Mouse (Mus musculus) left cerebral cortex, adult 8-10 months (tissue): ENCODE results near the gene Paf1. TPM values are rescaled to one million over a fixed set of nuclear protein-coding genes. Genes with fewer than 3 reads are reported as not detected.
A peak's percentile ranks its signal among the peaks of the same experiment; 100 is the strongest.

Experiments used
- DNase-seq, 2 experiments: peaks; one replicate each; pipeline ENCODE4 v3.0.0; 2022; ENCODE audit warnings: low spot score in 2 of 2
- total RNA-seq, 4 experiments: library from RNA; stranded (reverse); gene quantifications; 2 replicates each; pipeline ENCODE4 v1.2.4; 2022

Paf1 gene
- total RNA-seq, 4 experiments from 2014 or later, result 51.1 to 77.7 (median 63.9) TPM

GRCm38 (mm10) chr7:28370977-28371513 lies 21.7 kb upstream of the Paf1 start:
- no peak for DNase-seq

- peak in 1 of 2 experiments; percentile 30 for DNase-seq
Observed at GRCm38 (mm10) chr7:28371514-28371989, 21.2 kb upstream of the Paf1 start.

GRCm38 (mm10) chr7:28372251-28373108 lies 20.3 kb upstream of the Paf1 start, which contains the start of gene Plekhg2:
Gene Plekhg2, minus strand, starts transcription at chr7:28372599.
- DNase-seq, result peak; percentile 93 to 98

- DNase-seq, result peak; percentile 53 to 64
Observed at GRCm38 (mm10) chr7:28373131-28373581, 19.6 kb upstream of the Paf1 start.

- no peak for DNase-seq
Observed at GRCm38 (mm10) chr7:28373891-28374495, 18.8 kb upstream of the Paf1 start.

DNA sequence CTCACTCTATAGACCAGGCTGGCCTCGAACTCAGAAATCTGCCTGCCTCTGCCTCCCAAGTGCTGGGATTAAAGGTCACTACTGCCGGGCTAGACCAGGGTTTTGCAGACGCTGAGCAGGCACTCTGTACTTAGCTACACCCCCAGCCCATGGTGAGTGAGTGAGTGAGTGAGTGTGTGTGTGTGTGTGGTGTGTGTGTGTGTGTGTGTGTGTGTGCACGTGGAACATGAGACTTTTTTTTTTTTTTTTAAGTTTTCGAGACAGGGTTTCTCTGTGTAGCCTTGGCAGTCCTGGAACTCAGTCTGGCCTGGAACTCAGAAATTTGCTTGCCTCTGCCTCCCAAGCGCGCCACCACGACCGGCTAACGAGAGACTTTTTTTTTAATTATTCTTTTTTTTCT lies 18.1 kb upstream of the Paf1 start:
- no peak for DNase-seq

- peak in 1 of 2 experiments; percentile 71 for DNase-seq
Observed at GRCm38 (mm10) chr7:28375176-28375921, 17.4 kb upstream of the Paf1 start.

- no peak for DNase-seq
Observed at GRCm38 (mm10) chr7:28376011-28376771, 16.6 kb upstream of the Paf1 start.

DNA sequence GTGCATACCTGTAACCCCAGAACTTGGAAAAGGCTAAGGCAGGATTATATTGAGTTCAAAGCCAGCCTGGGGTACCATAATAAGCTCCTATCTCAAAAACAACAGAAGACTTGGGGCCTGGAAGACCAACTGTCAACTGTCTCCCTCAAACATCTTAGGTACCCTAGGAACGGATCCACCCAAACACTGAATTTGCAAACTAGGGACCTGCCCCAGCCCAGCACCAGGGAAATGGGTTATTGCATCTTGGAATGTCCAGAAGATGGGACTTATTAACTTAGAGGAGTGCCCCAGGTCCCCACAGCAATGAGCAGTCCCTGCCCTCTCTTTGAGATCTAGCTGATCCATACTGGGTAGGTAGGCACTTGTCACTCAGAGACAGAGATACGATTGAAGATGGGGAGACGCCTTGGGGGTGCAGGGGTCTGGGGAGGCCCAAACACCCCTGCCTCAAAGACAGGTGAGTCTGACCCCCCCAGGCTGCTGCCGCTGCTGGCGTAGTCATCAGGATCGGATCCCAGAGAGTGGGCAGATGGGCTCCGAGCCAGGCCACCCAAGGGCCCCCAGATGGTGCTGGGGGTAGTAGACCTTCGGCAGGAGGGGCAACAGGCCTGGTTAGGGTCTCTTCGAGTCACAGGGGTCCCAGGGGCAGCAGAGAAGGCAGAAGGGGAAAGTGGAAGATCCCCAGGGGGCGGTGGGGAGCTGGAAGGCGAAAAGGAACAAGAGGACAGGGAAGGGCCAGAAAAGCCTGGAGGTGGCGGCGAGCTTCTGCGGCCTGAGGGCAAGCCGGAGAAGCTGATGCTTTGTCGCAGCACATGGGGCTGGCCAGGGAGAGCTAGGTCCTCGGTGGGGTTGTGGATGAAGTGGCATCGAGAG lies 15.3 kb upstream of the Paf1 start:
- DNase-seq, result no peak

DNA sequence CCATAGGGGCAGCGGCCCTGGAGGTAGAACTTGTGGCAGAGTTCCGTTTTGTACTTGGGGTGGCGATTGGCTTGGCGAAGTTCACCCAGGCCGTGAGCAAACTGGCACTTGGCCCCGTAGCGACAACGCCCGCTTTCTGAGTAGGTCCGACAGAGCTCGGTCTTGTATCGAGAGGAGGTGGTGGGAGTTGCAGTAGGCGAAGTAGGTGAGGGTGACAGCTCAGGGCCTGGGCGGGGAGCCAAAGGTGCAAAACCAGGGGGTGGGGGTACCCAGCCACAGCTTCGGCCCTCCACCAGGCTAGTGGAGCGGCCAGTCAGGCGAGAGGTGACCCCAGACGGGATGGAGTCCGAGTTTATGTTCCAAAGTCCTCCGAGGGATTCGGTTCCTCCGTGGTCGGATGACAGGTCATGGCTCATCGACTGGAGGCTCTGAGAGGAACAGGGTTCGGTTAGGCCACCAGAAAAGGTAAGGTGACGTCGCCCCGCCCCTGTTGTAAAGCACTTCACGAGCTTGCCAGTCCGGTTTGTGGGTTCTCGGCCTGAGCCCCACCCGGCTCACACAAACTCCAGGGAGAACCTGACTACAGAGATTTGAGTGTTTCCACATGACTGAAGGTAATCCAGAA lies 14.6 kb upstream of the Paf1 start:
- no peak for DNase-seq

DNA sequence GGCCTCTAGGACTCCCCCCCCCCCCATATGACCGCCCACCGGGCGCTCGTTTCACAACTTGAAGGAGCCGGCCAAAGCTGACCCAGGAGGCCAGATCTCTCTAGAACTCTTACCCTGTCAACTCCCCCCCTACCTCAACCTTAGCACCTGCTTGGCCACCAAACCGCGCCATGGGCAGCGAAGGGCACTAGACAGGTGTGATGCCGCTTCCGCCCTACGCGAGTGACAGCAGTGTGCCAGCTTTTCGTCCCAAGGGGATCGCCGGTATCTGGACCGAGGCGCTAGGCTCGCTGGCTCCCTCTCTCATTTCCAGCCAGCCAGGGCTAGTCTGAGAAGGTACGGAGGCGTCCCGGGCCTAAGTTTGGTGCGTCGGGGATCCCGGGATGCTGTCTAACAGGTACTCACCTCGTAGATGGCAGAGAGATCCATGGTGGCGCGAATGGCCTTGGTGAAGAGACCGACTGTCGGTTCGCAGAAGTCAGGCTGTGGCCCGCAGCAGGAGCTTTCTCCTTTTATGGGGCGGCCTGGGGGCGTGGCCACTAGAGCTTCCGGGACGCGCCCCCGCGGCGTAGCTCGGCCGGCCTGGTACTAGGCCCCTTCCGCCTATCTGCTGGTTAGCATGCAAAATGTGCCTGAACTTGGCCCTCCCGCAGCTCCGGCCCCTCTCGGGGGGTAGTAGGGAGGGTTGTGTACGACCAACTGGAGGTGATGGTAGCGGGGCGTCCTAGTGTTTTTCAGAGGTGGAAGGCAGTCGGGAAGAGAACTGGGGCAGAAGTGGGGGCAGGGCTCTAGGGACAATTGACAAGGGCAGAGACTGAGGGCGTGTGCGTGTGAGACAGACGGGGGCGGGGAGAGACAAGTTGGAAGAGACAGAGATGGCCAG lies 13.7 kb upstream of the Paf1 start:
- DNase-seq, result peak; percentile 69 to 77

GRCm38 (mm10) chr7:28380237-28381016 lies 12.3 kb upstream of the Paf1 start, which contains the start of gene Zfp36:
Gene Zfp36, minus strand, starts transcription at chr7:28380253.
- no peak for DNase-seq

GRCm38 (mm10) chr7:28381017-28381790 lies 11.5 kb upstream of the Paf1 start:
- DNase-seq, result no peak

- DNase-seq, result no peak
Observed at GRCm38 (mm10) chr7:28381938-28382337, 10.8 kb upstream of the Paf1 start.

DNA sequence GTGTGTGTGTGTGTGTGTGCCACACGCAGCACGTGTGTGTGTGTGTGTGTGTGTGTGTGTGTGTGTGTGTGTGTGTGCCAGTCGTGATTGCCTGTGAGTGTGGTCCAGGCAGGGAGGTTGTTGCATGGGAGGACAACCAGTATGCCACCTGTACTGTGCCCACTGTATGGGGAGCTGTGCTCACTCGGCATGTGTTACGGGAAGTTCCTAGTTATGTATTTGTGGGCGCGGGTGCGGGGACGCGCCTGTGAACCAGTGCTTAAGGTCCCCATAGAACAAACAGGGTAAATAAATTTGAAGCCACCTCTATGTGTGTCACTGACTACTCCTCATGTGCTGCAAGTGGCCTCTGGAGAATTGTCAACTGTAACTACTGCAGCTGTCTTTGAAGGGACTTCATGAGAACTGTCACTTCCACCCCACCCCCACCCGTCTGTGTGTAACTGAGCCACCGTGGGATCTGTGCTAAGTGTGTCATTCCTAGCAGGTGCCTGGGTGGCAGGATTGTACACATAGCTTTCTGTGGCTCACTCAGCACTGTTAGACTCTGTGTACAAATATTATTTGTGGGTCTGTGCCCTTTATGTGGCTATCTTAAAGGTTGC lies 10.3 kb upstream of the Paf1 start:
- no peak for DNase-seq

- peak in 1 of 2 experiments; percentile 74 for DNase-seq
Observed at GRCm38 (mm10) chr7:28382981-28383396, 9.8 kb upstream of the Paf1 start.
